Mouse (Mus musculus) thymus, postnatal 0 days (tissue): ENCODE results near the gene Fggy. TPM values are rescaled to one million over a fixed set of nuclear protein-coding genes. Genes with fewer than 3 reads are reported as not detected.

Source experiments
- DNase-seq: peaks from one replicate; pipeline ENCODE4 v3.0.0-alpha.2; 2015; ENCODE audit warnings: low spot score
- polyA plus RNA-seq: library from polyadenylated mRNA; unstranded; fragments of >200 nt; fragmentation: Nextera tagmentation; extraction: Ambion mirVana; gene quantifications from 2 replicates; pipeline ENCODE4 v1.2.1, GENCODE M21; 2015

Gene Fggy
- polyA plus RNA-seq, 1 experiment from 2014 or later: 4.7 TPM

GRCm38 (mm10) chr4:95659024-95659423 is 101.7 kb downstream of the Fggy start:
- DNase-seq: no peak

- DNase-seq: no peak
These were observed 106.3 kb downstream of the Fggy start for GRCm38 (mm10) chr4:95663596-95663995.

GRCm38 (mm10) chr4:95664327-95664726 is 107.0 kb downstream of the Fggy start:
- no peak for DNase-seq

GRCm38 (mm10) chr4:95666284-95666889 is 109.1 kb downstream of the Fggy start:
- DNase-seq: no peak

- DNase-seq: no peak
These were observed 109.6 kb downstream of the Fggy start for GRCm38 (mm10) chr4:95666896-95667295.

- DNase-seq: no peak
These were observed 110.3 kb downstream of the Fggy start for GRCm38 (mm10) chr4:95667595-95667994.

- no peak for DNase-seq
These were observed 111.2 kb downstream of the Fggy start for GRCm38 (mm10) chr4:95668543-95668942.

GRCm38 (mm10) chr4:95669336-95669735 is 112.0 kb downstream of the Fggy start:
- DNase-seq: no peak

- no peak for DNase-seq
These were observed 113.3 kb downstream of the Fggy start for GRCm38 (mm10) chr4:95670559-95670958.

- DNase-seq: no peak
These were observed 114.7 kb downstream of the Fggy start for GRCm38 (mm10) chr4:95672039-95672438.

GRCm38 (mm10) chr4:95676390-95676789 is 119.1 kb downstream of the Fggy start:
- no peak for DNase-seq

- no peak for DNase-seq
These were observed 123.6 kb downstream of the Fggy start for GRCm38 (mm10) chr4:95680756-95681449.

- no peak for DNase-seq
These were observed 127.3 kb downstream of the Fggy start for GRCm38 (mm10) chr4:95684522-95685080.

GRCm38 (mm10) chr4:95686775-95687174 is 129.5 kb downstream of the Fggy start:
- no peak for DNase-seq

GRCm38 (mm10) chr4:95687350-95687749 is 130.0 kb downstream of the Fggy start:
- no peak for DNase-seq

GRCm38 (mm10) chr4:95688159-95688558 is 130.9 kb downstream of the Fggy start:
- no peak for DNase-seq

GRCm38 (mm10) chr4:95700366-95700765 is 143.1 kb downstream of the Fggy start:
- no peak for DNase-seq

- DNase-seq: no peak
These were observed 150.9 kb downstream of the Fggy start for GRCm38 (mm10) chr4:95707941-95708897.

GRCm38 (mm10) chr4:95709750-95710149 is 152.4 kb downstream of the Fggy start:
- DNase-seq: no peak

GRCm38 (mm10) chr4:95712802-95713201 is 155.5 kb downstream of the Fggy start:
- DNase-seq: no peak

- no peak for DNase-seq
These were observed 156.0 kb downstream of the Fggy start for GRCm38 (mm10) chr4:95713271-95713670.

- no peak for DNase-seq
These were observed 158.8 kb downstream of the Fggy start for GRCm38 (mm10) chr4:95716137-95716536.
